Mouse (Mus musculus) thymus, adult 2 months (tissue): ENCODE measurements at regions not wholly inside any gene's neighbourhood (a gene's known extent, or its start where the extent isn't known, plus 50 kb on each side); places are given as distances from the start of the nearest gene placed in this dataset.

Experiments
- CTCF ChIP-seq: fragments of 200-500 bp; IDR thresholded peaks from 2 replicates; pipeline ENCODE4 v1.5.1; 2012; ENCODE audit warnings: mild to moderate bottlenecking, control low read depth, low read length, moderate library complexity, borderline replicate concordance; ENCODE audit not compliant: control insufficient read depth, poor library complexity, insufficient read depth; ENCODE audit errors: extremely low read depth
- POLR2A ChIP-seq: fragments of 200-500 bp; IDR thresholded peaks from 2 replicates; pipeline ENCODE4 v1.6.1; 2012; ENCODE audit warnings: mild to moderate bottlenecking, low read length, control low read depth, moderate library complexity; ENCODE audit not compliant: control insufficient read depth, poor library complexity, insufficient read depth; ENCODE audit errors: extremely low read depth

GRCm38 (mm10) chr15:88505491-88506119 is 94.5 kb upstream of the Zdhhc25 start:
- TF ChIP-seq CTCF (no peak), POLR2A (no peak)
